Mouse (Mus musculus) embryonic fibroblast, embryonic 13.5 days (primary cell): ENCODE measurements around the gene Dll4. TPM values are rescaled to one million over a fixed set of nuclear protein-coding genes. Genes with fewer than 3 reads are reported as not detected.

ENCODE experiments used
- H3K27ac ChIP-seq: 2 replicates; pipeline ENCODE4 v1.5.1; 2012; ENCODE audit warnings: low read length, control low read depth, inconsistent platforms; ENCODE audit not compliant: insufficient read depth
- H3K4me1 ChIP-seq: 2 replicates; pipeline ENCODE4 v1.6.1; 2011; ENCODE audit warnings: low read length; ENCODE audit not compliant: control insufficient read depth, insufficient read depth
- H3K4me3 ChIP-seq: 2 replicates; pipeline ENCODE4 v1.5.1; 2011; ENCODE audit warnings: mild to moderate bottlenecking, control low read depth, low read length; ENCODE audit not compliant: insufficient read depth
- CTCF ChIP-seq: IDR thresholded peaks from 2 replicates; pipeline ENCODE4 v1.5.1; 2011; ENCODE audit warnings: mild to moderate bottlenecking, control low read depth, low read length, moderate library complexity, borderline replicate concordance; ENCODE audit not compliant: insufficient read depth
- POLR2A ChIP-seq: IDR thresholded peaks from 2 replicates; pipeline ENCODE4 v1.6.1; 2011; ENCODE audit warnings: low read depth, mild to moderate bottlenecking, control low read depth, low read length, moderate library complexity
- polyA plus RNA-seq: library from polyadenylated mRNA; stranded (reverse); fragments of >200 nt; gene quantifications from 2 replicates; pipeline ENCODE4 v1.2.4, GENCODE M21; 2011; ENCODE audit warnings: low read depth; ENCODE audit not compliant: missing spikeins, insufficient read length

Gene Dll4
- polyA plus RNA-seq, 1 experiment = not detected

DNA sequence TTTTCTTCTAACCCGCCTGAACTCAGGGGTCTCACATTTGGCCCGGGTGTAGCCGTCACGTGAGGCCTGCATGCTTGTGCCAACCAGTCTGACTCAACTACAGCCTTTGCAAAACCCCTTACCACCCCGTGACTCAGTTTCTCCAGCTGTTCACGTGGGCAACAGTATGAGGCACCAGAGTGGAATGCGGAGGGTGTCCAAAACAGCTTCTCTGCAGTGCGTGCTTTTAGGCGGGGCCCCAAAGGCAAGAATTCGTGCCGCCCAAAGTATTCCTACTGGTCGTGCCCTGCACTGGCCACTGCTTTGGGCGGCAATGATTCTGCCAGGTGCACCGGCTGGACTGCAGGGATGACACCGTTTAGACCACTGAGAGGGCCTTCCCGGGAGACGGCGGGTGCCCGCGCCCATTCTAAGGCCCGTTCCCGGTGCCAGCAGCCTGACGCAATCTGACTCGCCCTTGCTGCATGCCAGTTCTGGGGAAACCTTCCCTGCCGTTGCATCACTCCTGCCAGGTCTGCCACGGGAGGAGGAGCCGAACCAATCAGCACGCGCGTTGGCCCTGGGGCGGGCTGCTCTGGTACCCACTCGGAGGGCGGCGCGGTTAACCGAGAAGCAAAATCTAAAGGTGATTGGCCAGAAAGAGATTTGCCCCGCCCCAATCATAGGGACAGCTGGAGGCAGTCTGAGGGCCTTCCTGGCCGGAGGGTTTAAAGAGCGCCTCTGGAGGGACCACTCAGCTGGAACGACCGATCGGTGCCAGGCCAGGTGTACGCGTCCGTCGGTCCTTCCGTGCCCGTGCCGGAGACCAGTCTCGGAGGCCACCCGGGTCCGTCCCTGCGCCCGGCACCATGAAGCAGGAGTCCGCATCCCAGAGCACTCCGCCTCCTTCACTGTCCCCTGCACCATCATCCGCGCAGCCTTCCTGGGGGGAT, 25.2 kb downstream of the Dll4 start, which contains the start of gene Chac1:
TSS of gene Chac1 (plus strand) at position 675 of the 932 bp plus-strand sequence.
- no peak for TF ChIP-seq CTCF
- peak; percentile 97 for TF ChIP-seq POLR2A
- Histone ChIP-seq H3K4me3 (peak within 1 kb of the TSS; percentile 78), H3K27ac (peak within 1 kb of the TSS; percentile 48), H3K4me1 (peaks cover 4% of the 10 kb centered on the region)

DNA sequence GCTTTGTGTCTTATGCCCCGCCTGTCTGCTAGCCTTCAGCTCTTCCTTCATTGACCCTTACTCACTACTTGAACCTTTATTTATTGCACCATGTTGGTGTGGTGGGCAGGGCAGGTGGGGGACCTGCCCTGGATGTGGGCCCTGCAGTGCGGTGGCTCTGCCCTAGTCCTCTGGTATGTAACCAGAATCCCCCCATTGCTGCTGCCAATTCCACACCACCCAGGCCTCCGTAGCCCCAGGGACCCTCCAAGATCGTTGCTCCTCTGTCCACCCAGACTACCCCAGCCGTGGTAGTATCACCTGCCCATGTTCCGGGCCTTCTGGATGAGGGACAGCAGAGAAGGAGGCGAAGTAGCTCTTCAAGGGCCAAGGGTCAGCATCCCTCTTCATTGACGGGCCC, 28.1 kb downstream of the Dll4 start:
- H3K4me3 ChIP-seq = no peak overlapping the region
- no peak for TF ChIP-seq POLR2A
- no peak for TF ChIP-seq CTCF
- peaks cover 4% of the 10 kb centered on the region; the same call in 1 of the 2 replicates for H3K4me1 ChIP-seq
- no peak overlapping the region for H3K27ac ChIP-seq

DNA sequence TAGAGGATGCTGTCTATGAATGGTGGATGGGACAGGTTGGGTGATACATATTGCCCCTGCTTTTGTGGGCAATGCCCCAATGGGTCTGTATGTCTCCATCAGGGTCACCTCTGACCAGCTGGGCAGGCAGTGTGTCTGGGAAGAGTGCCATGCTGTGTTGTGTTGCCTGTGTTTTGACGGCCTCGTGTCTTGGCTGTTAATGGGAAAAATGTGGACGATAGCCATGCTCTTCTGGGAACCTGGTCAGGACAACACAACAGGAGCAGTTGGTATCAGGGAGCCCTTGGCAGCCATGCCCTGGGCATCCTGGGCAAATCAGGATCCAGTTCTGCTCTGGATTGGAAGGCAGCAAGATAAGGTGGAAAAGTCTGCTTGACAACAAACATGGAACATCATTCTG, 29.5 kb downstream of the Dll4 start:
- H3K27ac ChIP-seq = no peak overlapping the region
- no peak overlapping the region for H3K4me3 ChIP-seq
- TF ChIP-seq POLR2A (peak; percentile 65), CTCF (no peak)

DNA sequence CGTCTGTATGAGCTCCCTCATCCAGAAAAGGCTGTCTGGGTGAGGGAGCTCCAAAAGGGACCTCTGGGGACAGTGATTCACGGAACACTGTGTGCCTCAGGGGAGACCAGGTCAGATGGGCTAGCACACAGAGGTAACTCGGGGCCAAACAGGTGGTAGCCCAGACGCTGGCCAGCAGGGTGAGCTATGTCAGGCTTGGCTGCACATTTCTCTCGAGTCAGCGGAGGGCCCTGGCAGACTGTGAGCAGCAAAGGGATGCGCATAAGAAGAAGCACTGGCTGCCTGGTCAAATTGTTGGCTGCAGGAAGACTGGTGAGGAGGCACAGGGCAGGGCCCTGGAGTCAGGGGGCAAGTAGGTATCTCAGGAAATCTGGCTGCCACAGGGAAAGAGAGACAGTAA, 30.1 kb downstream of the Dll4 start:
- H3K4me3 ChIP-seq = no peak overlapping the region
- peaks cover 4% of the 10 kb centered on the region; the same call in 1 of the 2 replicates for H3K4me1 ChIP-seq
- H3K27ac ChIP-seq = no peak overlapping the region
- TF ChIP-seq POLR2A = peak; percentile 55; the same call in 1 of the 2 replicates
- peak; percentile 16; the same call in 1 of the 2 replicates for TF ChIP-seq CTCF

More for the DNA sequence above, 29.5 kb downstream of the Dll4 start:
- H3K4me1 ChIP-seq = peaks cover 4% of the 10 kb centered on the region; the same call in 1 of the 2 replicates

DNA sequence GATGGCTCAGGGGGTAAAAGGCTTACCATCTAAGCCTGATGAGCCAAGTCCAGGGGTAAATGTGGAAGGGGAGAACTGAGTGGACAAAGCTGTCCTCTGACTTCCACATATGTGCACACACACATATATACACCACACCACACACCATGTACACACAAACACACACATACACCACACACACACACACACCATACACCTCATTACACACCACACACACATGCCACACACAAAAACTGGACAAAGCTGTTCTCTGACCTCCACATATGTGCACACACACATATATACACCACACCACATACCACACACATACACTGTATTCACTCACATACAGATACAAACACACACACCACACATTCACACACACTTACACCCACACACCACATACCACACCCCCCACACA, 30.7 kb downstream of the Dll4 start:
- TF ChIP-seq CTCF (no peak), POLR2A (peak; percentile 79)
- peaks cover 4% of the 10 kb centered on the region; the same call in 1 of the 2 replicates for H3K4me1 ChIP-seq
- no peak overlapping the region for H3K27ac ChIP-seq
- no peak overlapping the region for H3K4me3 ChIP-seq

DNA sequence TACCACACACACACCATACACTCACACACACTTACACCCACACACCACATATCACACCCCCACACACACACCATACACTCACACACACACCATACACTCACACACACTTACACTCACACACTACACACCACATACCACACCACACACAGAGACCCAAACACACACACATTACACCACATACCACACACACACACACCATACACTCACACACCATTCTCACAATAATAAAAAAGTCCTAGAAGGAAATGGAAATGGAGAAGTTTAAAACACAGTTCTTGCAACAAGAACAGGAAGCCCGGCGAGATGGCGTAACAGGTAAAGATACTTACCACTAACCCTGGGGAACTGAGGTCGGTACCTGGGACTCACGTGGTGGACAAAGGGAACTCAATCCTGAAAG, 31.2 kb downstream of the Dll4 start:
- no peak overlapping the region for H3K27ac ChIP-seq
- no peak; the same call in 1 of the 2 replicates for TF ChIP-seq POLR2A
- no peak for TF ChIP-seq CTCF
- peaks cover 4% of the 10 kb centered on the region; the same call in 1 of the 2 replicates for H3K4me1 ChIP-seq

DNA sequence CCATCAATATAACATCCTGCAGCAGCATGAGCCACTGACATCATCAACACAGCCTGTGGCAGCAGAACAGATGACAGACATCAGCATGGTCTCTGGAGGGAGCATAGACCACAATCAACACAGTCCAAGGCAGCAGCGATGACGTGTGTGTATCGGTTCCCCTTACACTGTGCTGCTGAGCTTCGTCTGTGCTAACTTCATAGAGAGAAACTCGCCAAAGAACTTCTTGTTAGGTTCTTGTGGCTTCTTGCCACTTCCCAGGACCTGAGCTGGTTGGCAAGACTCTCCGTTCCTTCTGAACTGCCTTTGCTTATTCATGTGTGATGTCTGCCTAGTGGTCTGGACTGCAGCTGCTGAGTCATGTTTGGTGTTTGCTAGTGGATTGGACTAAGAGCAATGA, 32.7 kb downstream of the Dll4 start:
- no peak overlapping the region for H3K27ac ChIP-seq
- TF ChIP-seq CTCF (no peak), POLR2A (no peak)
- no peaks in the 10 kb centered on the region for H3K4me1 ChIP-seq
- H3K4me3 ChIP-seq = no peak overlapping the region

More for the DNA sequence above, 31.2 kb downstream of the Dll4 start:
- H3K4me3 ChIP-seq = no peak overlapping the region

DNA sequence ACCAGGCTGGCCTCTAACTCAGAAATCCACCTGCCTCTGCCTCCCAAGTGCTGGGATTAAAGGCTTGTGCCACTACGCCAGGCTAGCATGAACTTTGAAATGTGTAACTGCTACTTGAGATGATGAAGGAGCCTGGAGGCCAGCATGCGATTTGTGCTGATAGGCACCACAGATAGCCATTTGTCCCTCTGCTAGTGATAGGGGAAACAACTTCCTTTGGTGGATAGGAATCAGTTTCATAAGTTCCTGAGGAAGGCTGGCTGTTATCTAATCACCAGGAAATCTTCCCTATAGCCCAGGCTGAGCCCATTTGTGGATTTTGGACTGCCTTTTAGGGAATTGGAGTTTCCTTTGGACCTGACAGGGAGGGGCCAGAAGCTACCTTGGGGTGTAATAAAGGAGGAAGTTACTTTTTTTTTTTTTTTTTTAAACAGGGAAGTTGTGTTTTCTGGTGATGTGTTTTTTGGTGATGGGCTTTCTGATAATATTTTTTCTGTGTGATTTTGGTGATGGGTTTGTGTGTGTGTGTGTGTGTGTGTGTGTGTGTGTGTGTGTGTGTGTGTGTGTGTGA, 34.2 kb downstream of the Dll4 start:
- Histone ChIP-seq H3K4me1 (no peaks in the 10 kb centered on the region), H3K27ac (no peak overlapping the region), H3K4me3 (no peak overlapping the region)
- TF ChIP-seq CTCF (no peak), POLR2A (no peak)

DNA sequence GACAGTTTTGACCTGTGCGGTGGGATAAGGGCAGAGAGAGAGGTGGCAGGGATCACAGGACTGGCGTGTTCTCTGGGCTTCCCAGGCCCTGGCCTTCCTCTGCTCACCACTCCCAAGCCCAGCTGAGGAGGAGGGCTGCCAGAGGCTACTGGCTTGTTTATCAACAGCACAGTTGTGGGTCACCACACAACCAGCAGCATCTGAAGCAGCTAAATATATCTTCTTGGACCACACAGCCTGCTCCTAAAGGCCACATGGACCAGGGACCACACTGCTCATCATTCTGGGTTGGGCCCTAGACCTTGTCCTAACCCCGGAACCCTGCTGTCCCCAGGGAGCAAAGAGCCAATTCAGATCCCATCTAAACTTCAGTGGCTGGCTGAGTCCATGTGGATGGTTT, 39.4 kb downstream of the Dll4 start:
- no peaks in the 10 kb centered on the region for H3K4me1 ChIP-seq
- TF ChIP-seq CTCF (no peak), POLR2A (no peak)
- H3K27ac ChIP-seq = no peak overlapping the region
- H3K4me3 ChIP-seq = no peak overlapping the region
